Mouse (Mus musculus) MEL (cell line): ENCODE results near the gene Rad21l. TPM values are rescaled to one million over a fixed set of nuclear protein-coding genes. Genes with fewer than 3 reads are reported as not detected.

Experiments
- DNase-seq: peaks from one replicate; pipeline ENCODE4 v3.0.0; 2011; ENCODE audit warnings: low read depth, low spot score
- H3K27ac ChIP-seq: 2 replicates; pipeline ENCODE4 v1.5.1; 2012; ENCODE audit warnings: low read depth, mild to moderate bottlenecking, control low read depth, low read length, moderate library complexity; ENCODE audit not compliant: control insufficient read depth
- H3K27me3 ChIP-seq, 2 experiments: fragments of 150-350 bp in 1 of 2; sonication (generic) in 1 of 2; 2 replicates each; pipeline ENCODE4 v1.6.1; 2012; ENCODE audit warnings: low read length in 2 of 2, mild to moderate bottlenecking in 2 of 2, improper control_type of control experiment in 1 of 2, moderate library complexity in 1 of 2; ENCODE audit not compliant: insufficient read depth in 2 of 2, control insufficient read depth in 1 of 2
- H3K36me3 ChIP-seq, 2 experiments: 2 replicates each; pipeline ENCODE4 v1.6.1; 2012 to 2014; ENCODE audit warnings: low read length in 2 of 2, improper control_type of control experiment in 1 of 2, inconsistent platforms in 1 of 2, mild to moderate bottlenecking in 1 of 2; ENCODE audit not compliant: insufficient read depth in 2 of 2, control insufficient read depth in 1 of 2
- H3K4me1 ChIP-seq, 2 experiments: fragments of 150-350 bp in 1 of 2; sonication (generic) in 1 of 2; 2 replicates each; pipeline ENCODE4 v1.6.1; 2012; ENCODE audit warnings: low read length in 2 of 2, improper control_type of control experiment in 1 of 2, mild to moderate bottlenecking in 1 of 2; ENCODE audit not compliant: insufficient read depth in 2 of 2, control insufficient read depth in 1 of 2
- H3K4me3 ChIP-seq, 2 experiments: fragments of 150-350 bp in 1 of 2; sonication (generic) in 1 of 2; 2 replicates each; pipeline ENCODE4 v1.5.1; 2012; ENCODE audit warnings: low read depth in 2 of 2, low read length in 2 of 2, mild to moderate bottlenecking in 2 of 2, moderate library complexity in 2 of 2, control low read depth in 1 of 2, improper control_type of control experiment in 1 of 2; ENCODE audit not compliant: control insufficient read depth in 1 of 2, insufficient read depth in 1 of 2
- H3K79me2 ChIP-seq: 2 replicates; pipeline ENCODE4 v1.6.1; 2012; ENCODE audit warnings: mild to moderate bottlenecking, low read length, moderate library complexity; ENCODE audit not compliant: control insufficient read depth, poor library complexity, insufficient read depth
- H3K9ac ChIP-seq: 2 replicates; pipeline ENCODE4 v1.6.1; 2012; ENCODE audit warnings: low read depth, mild to moderate bottlenecking, control low read depth, low read length, moderate library complexity; ENCODE audit not compliant: control insufficient read depth, poor library complexity, severe bottlenecking
- H3K9me3 ChIP-seq: fragments of 150-350 bp; sonication (generic); replicated peaks from 2 replicates; pipeline ENCODE4 v1.6.1; 2012; ENCODE audit warnings: mild to moderate bottlenecking, low read length, improper control_type of control experiment, moderate library complexity; ENCODE audit not compliant: insufficient read depth
- BHLHE40 ChIP-seq: IDR thresholded peaks from 2 replicates; pipeline ENCODE4 v1.6.1; 2012; ENCODE audit warnings: low read depth, mild to moderate bottlenecking, inconsistent platforms, low read length, improper control_type of control experiment, borderline replicate concordance
- CHD1 ChIP-seq: IDR thresholded peaks from 2 replicates; pipeline ENCODE4 v1.6.1; 2012; ENCODE audit warnings: low read depth, mild to moderate bottlenecking, inconsistent platforms, low read length, improper control_type of control experiment
- CTCF ChIP-seq, 3 experiments: IDR thresholded peaks in 2 of 3; conservative IDR thresholded peaks in 1 of 3; 2 replicates each; pipeline ENCODE4 v1.5.1; 2011 to 2012; ENCODE audit warnings: low read length in 3 of 3, low read depth in 2 of 3, mild to moderate bottlenecking in 2 of 3, improper control_type of control experiment in 1 of 3, inconsistent platforms in 1 of 3, mixed read lengths in 1 of 3, moderate library complexity in 1 of 3; ENCODE audit not compliant: control insufficient read depth in 1 of 3, insufficient read depth in 1 of 3, poor library complexity in 1 of 3, severe bottlenecking in 1 of 3
- EP300 ChIP-seq, 2 experiments: IDR thresholded peaks; 2 replicates each; pipeline ENCODE4 v1.6.1; 2011; ENCODE audit warnings: improper control_type of control experiment in 2 of 2, low read length in 2 of 2, low read depth in 1 of 2, mild to moderate bottlenecking in 1 of 2
- GABPA ChIP-seq: IDR thresholded peaks from 2 replicates; pipeline ENCODE4 v1.6.1; 2012; ENCODE audit warnings: low read depth, mild to moderate bottlenecking, inconsistent platforms, low read length, improper control_type of control experiment, moderate library complexity
- JUND ChIP-seq: IDR thresholded peaks from 2 replicates; pipeline ENCODE4 v1.6.1; 2011; ENCODE audit warnings: low read depth, mild to moderate bottlenecking, improper control_type of control experiment, low read length
- KAT2A ChIP-seq: conservative IDR thresholded peaks from 2 replicates; pipeline ENCODE4 v1.6.1; 2012; ENCODE audit warnings: low read depth, low read length, improper control_type of control experiment, inconsistent platforms
- MAX ChIP-seq: IDR thresholded peaks from 2 replicates; pipeline ENCODE4 v1.6.1; 2011; ENCODE audit warnings: low read length, improper control_type of control experiment
- MXI1 ChIP-seq: IDR thresholded peaks from 2 replicates; pipeline ENCODE4 v1.6.1; 2011; ENCODE audit warnings: mild to moderate bottlenecking, low read depth, low read length, improper control_type of control experiment
- MYC ChIP-seq: IDR thresholded peaks from 2 replicates; pipeline ENCODE4 v1.6.1; 2011; ENCODE audit warnings: low read depth, mild to moderate bottlenecking, low read length, improper control_type of control experiment, moderate library complexity
- NRF1 ChIP-seq: IDR thresholded peaks from 2 replicates; pipeline ENCODE4 v1.6.1; 2014; ENCODE audit warnings: low read depth, mild to moderate bottlenecking, inconsistent platforms, low read length, improper control_type of control experiment, moderate library complexity; ENCODE audit not compliant: poor library complexity, insufficient read depth, severe bottlenecking
- POLR2A ChIP-seq, 2 experiments: IDR thresholded peaks; 2 replicates each; pipeline ENCODE4 v1.6.1; 2011 to 2012; ENCODE audit warnings: low read length in 2 of 2, mild to moderate bottlenecking in 2 of 2, control low read depth in 1 of 2, improper control_type of control experiment in 1 of 2, low read depth in 1 of 2, moderate library complexity in 1 of 2; ENCODE audit not compliant: control insufficient read depth in 1 of 2, insufficient read depth in 1 of 2, poor library complexity in 1 of 2
- SMC3 ChIP-seq: IDR thresholded peaks from 2 replicates; pipeline ENCODE4 v1.6.1; 2011; ENCODE audit warnings: low read depth, low read length, improper control_type of control experiment
- TBP ChIP-seq: IDR thresholded peaks from 2 replicates; pipeline ENCODE4 v1.8.0; 2011; ENCODE audit warnings: low read depth, low read length, improper control_type of control experiment
- UBTF ChIP-seq: IDR thresholded peaks from 2 replicates; pipeline ENCODE4 v1.6.1; 2012; ENCODE audit warnings: low read depth, mild to moderate bottlenecking, inconsistent platforms, low read length, improper control_type of control experiment, moderate library complexity, borderline replicate concordance; ENCODE audit not compliant: insufficient read depth
- ZC3H11A ChIP-seq: IDR thresholded peaks from 2 replicates; pipeline ENCODE4 v1.6.1; 2012; ENCODE audit warnings: low read depth, mild to moderate bottlenecking, inconsistent platforms, low read length, improper control_type of control experiment
- ZMIZ1 ChIP-seq: IDR thresholded peaks from 2 replicates; pipeline ENCODE4 v1.6.1; 2012; ENCODE audit warnings: low read depth, mild to moderate bottlenecking, inconsistent platforms, low read length, improper control_type of control experiment, moderate library complexity
- polyA plus RNA-seq, 2 experiments: library from polyadenylated mRNA; stranded (reverse) in 1 of 2; unstranded in 1 of 2; fragments of >175 nt in 1 of 2; fragments of >200 nt in 1 of 2; gene quantifications; 2 replicates each; pipeline versions ENCODE4 v1.2.1 to v1.2.4; 2012; ENCODE audit warnings: low replicate concordance in 2 of 2, low read depth in 1 of 2; ENCODE audit not compliant: insufficient read length in 2 of 2, insufficient read depth in 1 of 2, missing spikeins in 1 of 2
- total RNA-seq: library from RNA; depleted of rRNA; stranded (reverse); fragments of 300-350 nt; gene quantifications from 2 replicates; pipeline ENCODE4 v1.2.3, GENCODE M21; 2012; rRNA removed

Rad21l gene
- total RNA-seq (not detected in 2 replicates), polyA plus RNA-seq (not detected)

DNA sequence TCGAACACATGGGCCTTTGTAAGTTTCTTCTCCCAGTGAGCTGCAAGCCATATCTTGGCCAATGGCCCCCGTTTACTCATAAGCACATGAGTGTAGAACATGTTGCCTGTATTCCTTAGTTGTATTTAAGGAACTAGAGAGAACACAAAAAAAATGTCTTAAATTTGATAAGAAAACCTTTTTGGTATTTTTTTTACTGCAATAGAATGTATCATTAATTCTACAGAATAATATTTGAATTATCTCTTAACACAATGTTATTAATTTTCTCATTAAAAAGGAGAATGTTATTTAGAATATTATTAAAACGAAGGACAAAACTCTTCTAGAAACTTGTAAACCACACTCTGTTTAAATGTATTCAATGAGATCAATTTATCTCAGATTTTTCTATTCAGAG is at the start of gene Rad21l:
TSS of gene Rad21l (minus strand) at position 101 of the 400 bp plus-strand sequence.
- TF ChIP-seq NRF1 (no peak), POLR2A (IDR thresholded peaks at IDR 0.05; ENCODE audit: control insufficient read depth in 1 of 2, insufficient read depth in 1 of 2, low read depth in 1 of 2, low read length in 2 of 2, poor library complexity in 1 of 2) (no peak), EP300 (IDR thresholded peaks at IDR 0.05; ENCODE audit: low read depth in 1 of 2, low read length in 2 of 2) (no peak), JUND (no peak), ZC3H11A (no peak), BHLHE40 (no peak), MAX (no peak), GABPA (no peak), ZMIZ1 (no peak), MYC (no peak), SMC3 (no peak), CTCF (IDR thresholded peaks at IDR 0.05 in 2 of 3, conservative IDR thresholded peaks at IDR 0.05 in 1 of 3; ENCODE audit: control insufficient read depth in 1 of 3, insufficient read depth in 1 of 3, low read depth in 2 of 3, low read length in 3 of 3, poor library complexity in 1 of 3, severe bottlenecking in 1 of 3) (no peak), KAT2A (no peak), TBP (no peak), MXI1 (no peak), CHD1 (no peak)

GRCm38 (mm10) chr2:151716318-151717055 is 48.2 kb upstream of the Rad21l start:
- Histone ChIP-seq H3K4me3 (no peak overlapping the region), H3K9ac (no peak overlapping the region), H3K27ac (no peak overlapping the region), H3K4me1 (no peaks in the 10 kb centered on the region), H3K9me3 (no peaks in the 10 kb centered on the region), H3K27me3 (no peaks in the 10 kb centered on the region), H3K36me3 (peaks cover 0 to 5% of the 10 kb centered on the region in 2 experiments; a peak in 1 of 4 replicates), H3K79me2 (no peaks in the 10 kb centered on the region)
- no peak for TF ChIP-seq UBTF
- DNase-seq, result no peak

More for the DNA sequence above, at the start of gene Rad21l:
- Histone ChIP-seq H3K9ac (no peak within 1 kb of the TSS), H3K4me1 (no peaks in the 10 kb centered on the region), H3K27ac (no peak within 1 kb of the TSS), H3K36me3 (no peaks in the 10 kb centered on the region), H3K9me3 (no peaks in the 10 kb centered on the region), H3K79me2 (no peaks in the 10 kb centered on the region), H3K4me3 (no peak within 1 kb of the TSS), H3K27me3 (peaks cover 0 to 3% of the 10 kb centered on the region in 2 experiments)
- DNase-seq, result no peak
